Mouse (Mus musculus): ENCODE results near the gene Bcl2l12.
A peak's percentile ranks its signal among the peaks of the same experiment; 100 is the strongest.

Bcl2l12 gene

DNA sequence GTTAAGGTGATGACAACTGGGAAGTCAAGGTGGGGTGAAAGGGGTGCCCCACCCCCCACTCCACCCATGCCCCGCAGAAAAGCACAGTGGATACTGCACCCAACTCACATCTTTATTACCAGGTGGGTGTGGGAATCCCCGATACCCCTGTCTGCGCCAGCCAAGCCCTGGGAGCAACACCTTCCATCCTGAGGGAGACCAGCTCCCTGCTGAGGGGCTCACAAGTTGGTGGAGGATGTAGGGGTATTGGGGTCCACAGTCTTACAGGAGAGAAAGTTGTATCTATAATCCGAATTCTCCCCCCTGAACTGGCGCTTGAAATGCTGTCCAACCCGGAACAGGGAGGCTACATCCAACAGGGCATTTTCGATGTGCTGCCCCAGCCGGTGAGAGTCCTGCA lies 39.2 kb downstream of the Bcl2l12 start:
- DNase-seq (ENCODE audit: low read depth): no peak

DNA sequence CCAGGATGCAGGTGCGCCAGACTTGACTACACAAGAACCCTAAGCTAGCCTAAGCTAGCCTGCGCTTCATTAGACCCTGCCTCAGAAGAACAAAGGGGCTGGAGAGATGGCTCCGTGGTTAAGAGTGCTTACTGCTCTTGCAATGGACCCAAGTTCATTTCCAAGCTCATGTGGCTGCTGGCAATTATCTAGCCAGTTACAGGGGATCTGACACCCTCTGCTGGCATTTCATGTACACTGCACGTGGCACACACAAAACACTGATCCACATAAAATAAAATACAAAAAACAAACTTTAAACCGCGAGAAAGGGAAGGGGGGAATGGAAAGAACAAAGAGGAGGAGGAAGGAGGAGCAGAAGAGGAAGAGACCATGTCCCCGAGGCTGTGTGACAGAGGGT lies 40.3 kb downstream of the Bcl2l12 start:
- peak; percentile 57 for DNase-seq (ENCODE audit: low read depth)

DNA sequence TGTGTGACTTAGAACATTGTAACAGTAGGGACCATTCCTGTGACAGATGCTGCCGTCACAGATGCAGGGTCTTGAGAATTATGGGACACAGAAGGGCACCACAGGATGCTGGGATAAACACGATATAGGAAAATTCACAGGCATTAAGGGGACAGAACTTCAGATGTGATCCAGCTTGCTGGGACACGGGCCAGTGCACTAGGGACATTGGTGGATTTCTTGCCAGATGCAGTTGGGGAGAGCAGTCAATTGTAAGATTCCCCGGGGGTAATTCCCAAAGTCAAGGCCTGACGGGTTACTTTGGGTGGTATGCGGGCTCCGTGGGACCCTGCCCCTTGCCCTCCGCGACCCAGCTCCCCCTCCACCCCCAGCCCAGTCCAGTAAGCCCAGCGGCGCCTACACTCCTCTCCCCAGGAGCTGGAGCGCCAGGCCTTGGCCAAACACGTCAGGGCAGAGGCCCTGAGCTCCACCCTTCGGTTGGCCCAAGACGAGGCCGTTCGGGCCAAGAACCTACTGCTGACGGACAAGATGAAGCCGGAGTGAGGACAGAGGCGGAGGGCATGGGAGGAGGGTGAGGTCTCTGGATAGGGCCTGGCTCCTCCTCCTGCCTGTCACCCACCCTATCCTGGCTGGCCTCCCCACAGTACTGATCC lies 41.2 kb downstream of the Bcl2l12 start:
- no peak for DNase-seq (ENCODE audit: low read depth)

- DNase-seq (ENCODE audit: low read depth): no peak
Observed at GRCm38 (mm10) chr7:44956266-44956665, 42.2 kb downstream of the Bcl2l12 start.

DNA sequence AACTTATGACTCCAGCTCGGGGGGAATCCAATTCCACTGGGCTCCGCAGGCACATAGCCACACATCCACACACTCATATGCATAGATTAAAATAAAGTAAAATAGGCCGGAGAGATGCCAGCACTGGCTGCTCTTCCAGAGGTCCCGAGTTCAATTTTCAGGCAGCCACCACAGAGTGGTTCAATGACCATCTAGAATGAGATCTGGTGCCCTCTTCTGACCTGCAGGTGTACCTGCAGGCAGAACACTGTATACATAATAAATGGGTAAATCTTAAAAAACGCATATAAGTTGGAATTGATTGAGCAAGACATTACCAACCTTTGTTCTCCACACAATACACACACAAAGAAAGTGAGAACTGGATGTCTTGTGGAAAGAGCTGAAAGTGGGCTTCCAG lies 42.9 kb downstream of the Bcl2l12 start:
- DNase-seq (ENCODE audit: low read depth): peak; percentile 67

DNA sequence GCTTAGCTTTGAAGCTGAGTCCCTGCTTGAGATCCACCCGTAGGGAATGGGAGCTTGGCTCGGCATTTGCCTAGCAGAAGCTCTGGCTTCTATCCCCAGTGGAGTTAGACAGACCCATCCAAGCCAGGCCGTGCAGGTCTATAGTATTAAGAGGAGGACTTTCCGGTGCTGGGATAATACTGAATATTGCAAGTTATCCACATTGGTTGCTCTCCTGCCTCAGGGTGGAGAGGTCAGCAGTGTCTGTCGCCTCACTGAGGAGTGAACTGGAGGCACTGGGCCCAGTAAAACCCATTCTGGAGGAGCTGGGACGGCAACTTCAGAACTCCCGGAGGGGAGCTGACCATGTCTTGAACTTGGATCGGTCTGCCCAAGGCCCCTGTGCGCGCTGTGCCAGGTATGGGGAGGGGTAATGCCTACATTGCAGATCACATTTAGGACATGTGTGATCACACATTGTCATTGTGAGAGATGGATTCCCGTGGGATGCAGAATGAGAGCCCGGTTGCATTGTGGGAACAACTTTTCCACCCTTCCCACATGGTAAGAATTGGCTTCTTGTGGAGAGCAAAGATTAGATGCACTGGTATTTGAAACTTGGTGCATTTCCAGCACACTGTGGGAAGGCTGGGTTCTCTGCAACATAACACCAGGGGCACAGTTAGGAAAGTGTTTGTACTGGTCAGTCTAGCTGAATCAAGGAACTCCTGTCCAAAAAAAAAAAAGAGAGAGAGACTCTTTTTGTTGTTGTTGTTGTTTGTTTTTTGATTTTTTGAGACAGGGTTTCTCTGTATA lies 44.2 kb downstream of the Bcl2l12 start:
- DNase-seq (ENCODE audit: low read depth): no peak

GRCm38 (mm10) chr7:44953561-44953960 lies 45.0 kb downstream of the Bcl2l12 start:
- no peak for DNase-seq (ENCODE audit: low read depth)

- DNase-seq (ENCODE audit: low read depth): peak; percentile 59
Observed at GRCm38 (mm10) chr7:44952611-44953306, 45.8 kb downstream of the Bcl2l12 start.

DNA sequence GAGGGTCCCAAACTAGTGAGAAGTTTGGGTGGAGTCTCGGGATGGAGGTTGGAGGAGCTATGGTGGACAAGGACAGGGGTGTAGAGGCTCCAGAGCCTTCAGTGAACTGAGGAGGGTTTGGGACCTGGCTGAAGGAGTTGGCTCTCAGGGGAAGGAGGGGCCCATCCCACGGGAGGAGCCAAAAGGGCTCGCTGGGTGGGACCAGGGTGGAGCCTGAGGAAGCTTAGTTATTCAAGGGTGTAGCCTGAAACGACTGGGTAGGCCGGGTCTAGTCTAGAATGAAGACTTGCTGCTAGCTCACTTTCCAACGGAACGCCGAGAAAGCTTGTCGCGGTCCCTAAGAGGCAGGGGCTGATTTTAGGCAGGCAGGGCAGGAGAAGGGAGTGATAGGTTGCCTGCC lies 46.6 kb downstream of the Bcl2l12 start:
- no peak for DNase-seq (ENCODE audit: low read depth)

GRCm38 (mm10) chr7:44949922-44950321 lies 48.6 kb downstream of the Bcl2l12 start:
- no peak for DNase-seq (ENCODE audit: low read depth)

GRCm38 (mm10) chr7:44942904-44943303 lies 55.6 kb downstream of the Bcl2l12 start, which contains the start of gene Tsks:
Tsks (plus strand) TSS chr7:44943204.
- DNase-seq (ENCODE audit: low read depth): no peak

All from naive thymus-derived CD4-positive, alpha-beta T cell, adult 2 months (primary cell).